Mouse (Mus musculus): ENCODE results near the gene Lrrc4c. TPM values are rescaled to one million over a fixed set of nuclear protein-coding genes. Genes with fewer than 3 reads are reported as not detected.

The Lrrc4c gene
- polyA plus RNA-seq, 1 experiment from 2014 or later: 2.8 TPM

DNA sequence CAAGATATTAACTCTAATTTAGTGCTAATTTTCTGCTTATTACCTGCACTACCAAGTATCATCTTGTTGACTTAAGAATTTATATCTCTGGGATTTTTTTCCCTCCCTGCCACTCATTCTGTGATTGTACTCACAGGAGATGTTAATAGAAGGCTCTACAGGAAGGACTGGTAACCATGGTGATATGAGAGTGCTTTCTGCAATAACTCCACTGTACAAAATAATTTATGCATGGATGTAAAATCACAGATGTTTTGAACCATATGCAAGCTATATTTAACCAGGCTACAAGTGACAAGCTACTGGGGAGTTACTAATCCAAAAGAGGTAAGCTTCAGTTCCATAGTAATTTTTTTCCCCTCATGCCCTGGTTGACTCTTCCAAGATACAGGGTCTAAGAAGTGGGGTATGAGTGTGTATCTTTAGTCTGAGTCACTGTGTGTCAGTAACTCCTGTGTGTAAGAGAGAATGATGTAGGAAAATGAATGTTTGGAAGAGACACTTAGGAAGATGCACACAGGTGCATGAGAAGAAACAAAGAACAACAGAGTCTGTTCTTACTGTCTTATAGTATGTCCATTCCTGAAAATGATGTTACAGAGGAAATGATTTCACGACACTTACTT, 83.3 kb downstream of the Lrrc4c start:
- H3K9me3 ChIP-seq: no peaks in the 10 kb centered on the region
- H3K27me3 ChIP-seq (replicated peaks): no peaks in the 10 kb centered on the region
- 80% methylated on average over 1 of the region's 1 CpGs for WGBS
- H3K9ac ChIP-seq: no peak overlapping the region
- H3K27ac ChIP-seq: no peak overlapping the region
- no peak for ATAC-seq (ENCODE audit: insufficient read depth, low FRiP score, low read depth)
- H3K4me1 ChIP-seq: no peaks in the 10 kb centered on the region
- H3K4me2 ChIP-seq: no peak overlapping the region
- H3K36me3 ChIP-seq: no peaks in the 10 kb centered on the region
- no peak overlapping the region for H3K4me3 ChIP-seq (replicated peaks)

DNA sequence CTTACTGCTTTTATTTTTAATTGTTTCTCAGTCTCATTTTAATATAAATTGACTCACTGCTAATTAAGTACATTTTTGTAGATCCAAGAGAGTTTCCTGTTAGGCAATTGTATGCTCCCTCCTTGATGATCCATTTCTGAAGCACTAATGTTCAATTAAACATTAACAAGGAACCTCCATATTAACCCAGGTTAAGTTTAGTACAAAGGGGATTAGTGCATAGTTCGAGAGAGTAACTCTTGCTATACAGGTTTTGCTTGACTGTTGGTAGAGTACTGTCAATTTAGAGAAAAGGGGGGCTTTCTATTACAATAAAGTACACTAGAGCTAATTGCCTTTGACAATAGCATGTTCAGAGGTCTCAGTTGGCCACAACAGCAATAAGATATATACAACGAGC, 84.5 kb downstream of the Lrrc4c start:
- 53% methylated on average over 2 of the region's 2 CpGs for WGBS
- Histone ChIP-seq H3K9ac (no peak overlapping the region), H3K36me3 (no peaks in the 10 kb centered on the region), H3K9me3 (no peaks in the 10 kb centered on the region), H3K4me2 (no peak overlapping the region), H3K27me3 (replicated peaks) (no peaks in the 10 kb centered on the region), H3K27ac (no peak overlapping the region), H3K4me3 (replicated peaks) (no peak overlapping the region), H3K4me1 (no peaks in the 10 kb centered on the region)
- ATAC-seq (ENCODE audit: insufficient read depth, low FRiP score, low read depth): no peak

GRCm38 (mm10) chr2:96406856-96407255, 88.9 kb downstream of the Lrrc4c start:
- 87% methylated on average over 8 of the region's 8 CpGs for WGBS
- Histone ChIP-seq H3K4me2 (no peak overlapping the region), H3K9ac (no peak overlapping the region), H3K27ac (no peak overlapping the region), H3K36me3 (no peaks in the 10 kb centered on the region), H3K27me3 (replicated peaks) (no peaks in the 10 kb centered on the region), H3K4me1 (no peaks in the 10 kb centered on the region), H3K4me3 (replicated peaks) (no peak overlapping the region), H3K9me3 (no peaks in the 10 kb centered on the region)
- no peak for ATAC-seq (ENCODE audit: insufficient read depth, low FRiP score, low read depth)

GRCm38 (mm10) chr2:96411182-96411581, 93.2 kb downstream of the Lrrc4c start:
- no peak for ATAC-seq (ENCODE audit: insufficient read depth, low FRiP score, low read depth)
- Histone ChIP-seq H3K4me2 (no peak overlapping the region), H3K9ac (no peak overlapping the region), H3K27me3 (replicated peaks) (no peaks in the 10 kb centered on the region), H3K36me3 (no peaks in the 10 kb centered on the region), H3K27ac (no peak overlapping the region), H3K4me1 (no peaks in the 10 kb centered on the region), H3K9me3 (no peaks in the 10 kb centered on the region), H3K4me3 (replicated peaks) (no peak overlapping the region)
- 85% methylated on average over 1 of the region's 1 CpGs for WGBS

GRCm38 (mm10) chr2:96461566-96461965, 143.6 kb downstream of the Lrrc4c start:
- H3K4me1 ChIP-seq: no peaks in the 10 kb centered on the region
- H3K36me3 ChIP-seq: no peaks in the 10 kb centered on the region
- H3K9ac ChIP-seq: no peak overlapping the region
- no peak for ATAC-seq (ENCODE audit: insufficient read depth, low FRiP score, low read depth)
- no peak overlapping the region for H3K27ac ChIP-seq
- no peaks in the 10 kb centered on the region for H3K9me3 ChIP-seq
- H3K4me3 ChIP-seq (replicated peaks): no peak overlapping the region
- no peak overlapping the region for H3K4me2 ChIP-seq
- H3K27me3 ChIP-seq (replicated peaks): no peaks in the 10 kb centered on the region

DNA sequence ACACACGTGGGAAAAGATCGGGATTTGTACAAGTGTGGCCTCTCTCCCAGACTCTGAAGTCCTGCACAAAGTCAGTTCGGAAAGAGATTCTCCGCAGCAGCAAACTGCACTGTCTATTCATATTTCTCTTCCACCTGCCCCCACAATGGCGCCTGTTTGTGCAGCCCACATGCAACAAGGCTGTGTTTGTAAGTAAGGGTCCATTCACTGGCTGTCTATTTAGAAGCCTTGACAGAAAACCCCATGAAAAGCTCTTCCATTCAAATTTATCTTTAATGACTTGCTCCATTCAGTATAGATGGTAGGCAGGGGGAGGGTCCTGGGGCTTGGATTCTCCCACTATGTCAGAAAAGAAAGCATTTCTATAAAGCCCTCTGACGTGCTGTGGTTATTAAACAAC, 157.7 kb downstream of the Lrrc4c start:
- no peaks in the 10 kb centered on the region for H3K27me3 ChIP-seq (replicated peaks)
- no peak overlapping the region for H3K4me3 ChIP-seq (replicated peaks)
- no peak overlapping the region for H3K27ac ChIP-seq
- ATAC-seq (ENCODE audit: insufficient read depth, low FRiP score, low read depth): no peak
- H3K4me2 ChIP-seq: no peak overlapping the region
- no peaks in the 10 kb centered on the region for H3K4me1 ChIP-seq
- 78% methylated on average over 6 of the region's 6 CpGs for WGBS
- no peaks in the 10 kb centered on the region for H3K36me3 ChIP-seq
- H3K9me3 ChIP-seq: no peaks in the 10 kb centered on the region
- H3K9ac ChIP-seq: no peak overlapping the region

GRCm38 (mm10) chr2:96499116-96499882, 181.3 kb downstream of the Lrrc4c start:
- 75% methylated on average over 3 of the region's 3 CpGs for WGBS
- no peaks in the 10 kb centered on the region for H3K27me3 ChIP-seq (replicated peaks)
- H3K36me3 ChIP-seq: no peaks in the 10 kb centered on the region
- H3K4me1 ChIP-seq: no peaks in the 10 kb centered on the region
- H3K27ac ChIP-seq: no peak overlapping the region
- no peak overlapping the region for H3K4me2 ChIP-seq
- H3K9me3 ChIP-seq: no peaks in the 10 kb centered on the region
- no peak overlapping the region for H3K4me3 ChIP-seq (replicated peaks)
- no peak overlapping the region for H3K9ac ChIP-seq
- no peak for ATAC-seq (ENCODE audit: insufficient read depth, low FRiP score, low read depth)

GRCm38 (mm10) chr2:96504140-96504539, 186.2 kb downstream of the Lrrc4c start:
- Histone ChIP-seq H3K27ac (no peak overlapping the region), H3K4me1 (no peaks in the 10 kb centered on the region), H3K9me3 (no peaks in the 10 kb centered on the region), H3K36me3 (no peaks in the 10 kb centered on the region), H3K4me2 (no peak overlapping the region), H3K27me3 (replicated peaks) (no peaks in the 10 kb centered on the region), H3K9ac (no peak overlapping the region), H3K4me3 (replicated peaks) (no peak overlapping the region)
- no peak for ATAC-seq (ENCODE audit: insufficient read depth, low FRiP score, low read depth)
- WGBS: 84% methylated on average over 6 of the region's 6 CpGs

DNA sequence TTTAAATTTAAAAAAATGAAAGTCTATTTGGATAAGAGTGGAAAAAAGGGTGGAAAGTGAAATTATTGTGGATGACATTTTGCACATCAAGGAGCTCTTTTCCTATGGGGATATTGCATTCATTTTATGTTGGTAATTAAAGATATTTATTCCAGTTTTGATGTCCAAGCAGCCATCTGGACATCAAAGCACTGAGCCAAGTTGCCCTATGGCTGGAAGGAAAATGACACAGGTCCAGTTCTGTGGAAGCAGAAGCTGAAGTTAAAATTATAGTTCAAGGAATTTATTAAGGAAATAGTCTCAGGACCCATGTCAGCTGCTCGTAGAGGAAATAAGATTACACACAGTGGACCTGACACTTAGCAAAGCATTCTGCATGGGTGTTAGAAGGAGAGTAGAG, 187.7 kb downstream of the Lrrc4c start:
- Histone ChIP-seq H3K36me3 (no peaks in the 10 kb centered on the region), H3K9me3 (no peaks in the 10 kb centered on the region), H3K4me1 (no peaks in the 10 kb centered on the region), H3K4me3 (replicated peaks) (no peak overlapping the region), H3K27ac (no peak overlapping the region), H3K9ac (no peak overlapping the region), H3K4me2 (no peak overlapping the region), H3K27me3 (replicated peaks) (no peaks in the 10 kb centered on the region)
- 68% methylated on average over 1 of the region's 1 CpGs for WGBS
- ATAC-seq (ENCODE audit: insufficient read depth, low FRiP score, low read depth): no peak

- H3K4me3 ChIP-seq (replicated peaks): no peak overlapping the region
- no peak overlapping the region for H3K9ac ChIP-seq
- WGBS: 47% methylated on average over 1 of the region's 1 CpGs
- no peaks in the 10 kb centered on the region for H3K4me1 ChIP-seq
- no peaks in the 10 kb centered on the region for H3K27me3 ChIP-seq (replicated peaks)
- ATAC-seq (ENCODE audit: insufficient read depth, low FRiP score, low read depth): no peak
- no peaks in the 10 kb centered on the region for H3K36me3 ChIP-seq
- no peaks in the 10 kb centered on the region for H3K9me3 ChIP-seq
- no peak overlapping the region for H3K27ac ChIP-seq
- H3K4me2 ChIP-seq: no peak overlapping the region
Observed at GRCm38 (mm10) chr2:96508991-96509390, 191.0 kb downstream of the Lrrc4c start.

DNA sequence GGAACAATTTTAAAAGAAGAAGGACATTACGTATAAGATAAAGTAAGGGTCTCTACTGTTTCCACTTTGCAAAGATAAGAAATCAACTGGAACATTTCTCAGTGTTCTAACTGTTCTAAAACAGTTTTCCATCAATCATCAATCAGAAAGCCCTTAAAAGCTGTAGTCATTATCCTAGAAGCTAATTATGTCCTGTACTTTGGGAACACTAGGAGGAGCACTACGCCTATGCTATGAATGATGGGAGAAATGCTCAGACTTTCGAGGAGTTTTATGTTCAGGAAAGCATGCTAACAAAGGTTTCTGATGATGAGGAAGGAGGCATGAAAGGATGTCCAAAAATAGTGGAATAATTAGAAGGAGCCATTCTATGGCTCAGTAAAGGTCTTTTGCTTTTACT, 219.5 kb downstream of the Lrrc4c start:
- H3K9ac ChIP-seq: no peak overlapping the region
- no peaks in the 10 kb centered on the region for H3K27me3 ChIP-seq (replicated peaks)
- ATAC-seq (ENCODE audit: insufficient read depth, low FRiP score, low read depth): no peak
- no peak overlapping the region for H3K27ac ChIP-seq
- no peak overlapping the region for H3K4me3 ChIP-seq (replicated peaks)
- H3K9me3 ChIP-seq: no peaks in the 10 kb centered on the region
- no peaks in the 10 kb centered on the region for H3K36me3 ChIP-seq
- no peak overlapping the region for H3K4me2 ChIP-seq
- no peaks in the 10 kb centered on the region for H3K4me1 ChIP-seq
- 76% methylated on average over 3 of the region's 3 CpGs for WGBS

DNA sequence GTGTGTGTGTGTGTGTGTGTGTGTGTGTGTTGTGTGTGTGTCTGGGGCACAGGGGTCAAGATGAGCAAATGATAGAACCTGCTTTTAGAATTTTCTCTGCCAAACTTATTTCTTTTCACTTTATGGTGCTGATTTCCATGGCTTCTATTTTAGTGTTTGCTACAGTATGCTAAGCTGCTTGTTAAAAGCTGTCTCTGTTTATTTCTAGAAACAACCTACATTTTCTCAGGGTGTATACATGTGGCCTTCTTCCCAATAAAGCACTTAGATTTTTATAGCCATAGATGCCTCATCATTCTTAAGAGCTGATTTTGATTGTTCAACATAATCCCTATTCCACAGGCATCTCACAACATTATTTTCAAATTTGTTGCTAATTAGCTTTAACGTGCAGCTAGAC, 229.2 kb downstream of the Lrrc4c start:
- no peaks in the 10 kb centered on the region for H3K36me3 ChIP-seq
- WGBS: 78% methylated on average over 1 of the region's 1 CpGs
- H3K9me3 ChIP-seq: no peaks in the 10 kb centered on the region
- no peak for ATAC-seq (ENCODE audit: insufficient read depth, low FRiP score, low read depth)
- no peak overlapping the region for H3K4me2 ChIP-seq
- no peak overlapping the region for H3K4me3 ChIP-seq (replicated peaks)
- no peaks in the 10 kb centered on the region for H3K27me3 ChIP-seq (replicated peaks)
- no peak overlapping the region for H3K9ac ChIP-seq
- H3K4me1 ChIP-seq: no peaks in the 10 kb centered on the region
- H3K27ac ChIP-seq: no peak overlapping the region

All from stomach, embryonic 15.5 days (tissue).